Mouse (Mus musculus) ES-Bruce4 (cell line): ENCODE measurements at regions not wholly inside any gene's neighbourhood (a gene's known extent, or its start where the extent isn't known, plus 50 kb on each side); places are given as distances from the start of the nearest gene placed in this dataset.

Experiments used
- CTCF ChIP-seq: IDR thresholded peaks from one replicate; pipeline ENCODE4 v1.8.1; 2011; ENCODE audit warnings: low read depth, low read length
- POLR2A ChIP-seq: IDR thresholded peaks from one replicate; pipeline ENCODE4 v1.8.1; 2011; ENCODE audit warnings: low read length; ENCODE audit not compliant: insufficient read depth

- TF ChIP-seq CTCF: peak; percentile 48
- no peak for TF ChIP-seq POLR2A
Measured at GRCm38 (mm10) chr2:173339211-173339610, 62.9 kb upstream of the Pmepa1 start.
